Mouse (Mus musculus) limb, embryonic 11.5 days (tissue): Measurements from ENCODE around the gene Cd200r3. TPM values are rescaled to one million over a fixed set of nuclear protein-coding genes. Genes with fewer than 3 reads are reported as not detected.

Source experiments
- ATAC-seq: fragments of 200-750 bp; cut with Nextera tagmentation; 2 replicates; pipeline ENCODE4 v1.8.0; 2017; ENCODE audit warnings: low read depth; ENCODE audit not compliant: insufficient number of reproducible peaks, low FRiP score, low TSS enrichment
- DNase-seq: peaks from one replicate; pipeline ENCODE4 v3.0.0-alpha.2; 2015; ENCODE audit warnings: low spot score
- H3K27ac ChIP-seq: fragments of 300-500 bp; sonication (generic); replicated peaks from 2 replicates; pipeline ENCODE4 v1.5.1; 2014; ENCODE audit warnings: low read depth, mild to moderate bottlenecking, low read length
- H3K27me3 ChIP-seq: fragments of 300-500 bp; sonication (generic); 2 replicates; pipeline ENCODE4 v1.6.1; 2014; ENCODE audit warnings: mild to moderate bottlenecking, low read length, mixed read lengths; ENCODE audit not compliant: control insufficient read depth, insufficient read depth
- H3K36me3 ChIP-seq: fragments of 300-500 bp; sonication (generic); 2 replicates; pipeline ENCODE4 v1.6.1; 2014; ENCODE audit warnings: mild to moderate bottlenecking, low read length, moderate library complexity, mixed read lengths; ENCODE audit not compliant: control insufficient read depth, insufficient read depth
- H3K4me1 ChIP-seq: fragments of 300-500 bp; sonication (generic); 2 replicates; pipeline ENCODE4 v1.6.1; 2014; ENCODE audit warnings: low read length, mixed read lengths; ENCODE audit not compliant: control insufficient read depth, insufficient read depth
- H3K4me2 ChIP-seq: fragments of 300-500 bp; sonication (generic); 2 replicates; pipeline ENCODE4 v1.6.1; 2014; ENCODE audit warnings: low read depth, mild to moderate bottlenecking, moderate library complexity; ENCODE audit not compliant: severe bottlenecking
- H3K4me3 ChIP-seq: fragments of 300-500 bp; sonication (generic); 2 replicates; pipeline ENCODE4 v1.5.1; 2014; ENCODE audit warnings: low read depth, low read length
- H3K9ac ChIP-seq: fragments of 300-500 bp; sonication (generic); 2 replicates; pipeline ENCODE4 v1.6.1; 2014; ENCODE audit warnings: mild to moderate bottlenecking, low read length
- H3K9me3 ChIP-seq: fragments of 300-500 bp; sonication (generic); 2 replicates; pipeline ENCODE4 v1.6.1; 2016; ENCODE audit warnings: low read length; ENCODE audit not compliant: control insufficient read depth
- WGBS: fragments of 180-500 bp; shearing (Covaris S2); extraction: QIAGEN DNeasy Blood & Tissue Kit; methylation state at CpG from one replicate; pipeline ENCODE4 v1.1.7; 2014; 5-methylcytosine and 5-hydroxymethylcytosine counted together
- polyA plus RNA-seq: library from polyadenylated mRNA; unstranded; fragments of >200 nt; fragmentation: Nextera tagmentation; extraction: Ambion mirVana; gene quantifications from 2 replicates; pipeline ENCODE4 v1.2.1, GENCODE M21; 2014

Cd200r3 gene
- polyA plus RNA-seq, 1 experiment from 2014 or later = not detected

- Histone ChIP-seq H3K4me1 (no peaks in the 10 kb centered on the region), H3K9ac (no peak overlapping the region), H3K9me3 (no peaks in the 10 kb centered on the region), H3K27ac (no peak overlapping the region), H3K36me3 (no peaks in the 10 kb centered on the region), H3K4me2 (no peak overlapping the region), H3K27me3 (no peaks in the 10 kb centered on the region), H3K4me3 (no peak overlapping the region)
- WGBS = 36% methylated on average over 3 of the region's 3 CpGs
- ATAC-seq (no peak), DNase-seq (no peak)
Observed at GRCm38 (mm10) chr16:45016488-45016887, 73.0 kb downstream of the Cd200r3 start.

- Histone ChIP-seq H3K4me2 (no peak overlapping the region), H3K9ac (no peak overlapping the region), H3K4me1 (no peaks in the 10 kb centered on the region), H3K4me3 (no peak overlapping the region), H3K27ac (no peak overlapping the region), H3K36me3 (no peaks in the 10 kb centered on the region), H3K9me3 (no peaks in the 10 kb centered on the region), H3K27me3 (no peaks in the 10 kb centered on the region)
- DNase-seq = no peak
- 90% methylated on average over 2 of the region's 2 CpGs for WGBS
- ATAC-seq = no peak
Observed at GRCm38 (mm10) chr16:45018868-45019267, 75.4 kb downstream of the Cd200r3 start.

DNA sequence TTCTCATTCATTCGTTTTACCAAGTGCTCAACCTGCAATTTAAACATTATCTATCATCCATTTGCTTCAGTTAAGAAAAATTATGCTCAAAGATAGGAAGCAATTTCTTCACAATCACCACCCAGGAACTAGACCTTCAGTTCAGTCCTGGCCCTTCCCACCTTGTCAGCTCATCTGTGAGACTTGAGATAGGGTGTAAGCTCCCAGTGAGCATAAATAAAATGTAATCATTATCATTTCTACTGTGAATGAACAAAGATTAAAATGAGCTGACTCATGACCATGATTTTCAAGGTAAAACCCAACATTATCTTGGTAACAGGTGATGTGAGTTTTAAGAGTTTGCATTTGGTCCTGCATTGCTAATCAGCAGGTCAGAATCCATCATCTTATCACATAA lies 76.6 kb downstream of the Cd200r3 start:
- H3K36me3 ChIP-seq = no peaks in the 10 kb centered on the region
- 75% methylated on average over 1 of the region's 1 CpGs for WGBS
- ATAC-seq = no peak

DNA sequence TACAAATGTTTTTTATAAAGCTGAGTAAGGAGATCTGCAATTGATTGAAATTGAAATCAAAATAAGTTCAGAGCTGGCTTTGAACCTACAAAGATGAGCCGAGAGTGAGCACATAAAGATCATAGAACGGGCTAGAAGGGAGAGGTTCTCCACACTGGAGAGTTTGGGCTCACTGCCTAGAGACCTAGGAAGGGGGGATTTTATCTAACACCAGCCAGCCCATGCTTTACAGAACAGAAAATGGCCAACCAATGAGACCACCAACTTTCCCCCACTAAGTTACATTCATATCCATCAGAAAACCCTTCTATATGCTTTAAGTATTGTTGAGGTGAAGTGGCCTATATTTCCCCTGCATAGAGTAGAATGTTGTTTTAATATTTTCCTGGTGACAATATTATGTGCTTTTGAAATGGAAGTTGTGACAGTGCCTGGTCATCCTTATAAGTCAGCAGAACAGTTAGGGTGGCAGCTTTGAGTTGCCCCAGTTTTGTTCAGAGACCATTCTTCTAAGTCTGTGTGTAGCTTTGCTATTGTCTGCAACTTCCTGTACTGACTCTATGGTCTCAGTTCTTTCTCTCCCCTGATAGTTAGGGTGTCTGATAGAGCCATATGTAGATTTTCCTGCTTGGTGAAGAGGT lies 77.3 kb downstream of the Cd200r3 start:
- H3K4me3 ChIP-seq = no peak overlapping the region
- H3K36me3 ChIP-seq = no peaks in the 10 kb centered on the region
- ATAC-seq = no peak
- no peaks in the 10 kb centered on the region for H3K4me1 ChIP-seq
- no peak overlapping the region for H3K27ac ChIP-seq
- no peaks in the 10 kb centered on the region for H3K9me3 ChIP-seq
- 86% methylated on average over 2 of the region's 2 CpGs for WGBS
- H3K27me3 ChIP-seq = no peaks in the 10 kb centered on the region
- DNase-seq = no peak
- no peak overlapping the region for H3K4me2 ChIP-seq
- no peak overlapping the region for H3K9ac ChIP-seq

More for the DNA sequence above, 76.6 kb downstream of the Cd200r3 start:
- Histone ChIP-seq H3K9me3 (no peaks in the 10 kb centered on the region), H3K4me3 (no peak overlapping the region), H3K27me3 (no peaks in the 10 kb centered on the region), H3K4me2 (no peak overlapping the region), H3K4me1 (no peaks in the 10 kb centered on the region), H3K9ac (no peak overlapping the region), H3K27ac (no peak overlapping the region)
- no peak for DNase-seq

GRCm38 (mm10) chr16:45021443-45021842 lies 78.0 kb downstream of the Cd200r3 start:
- ATAC-seq = no peak
- H3K36me3 ChIP-seq = no peaks in the 10 kb centered on the region
- H3K4me1 ChIP-seq = no peaks in the 10 kb centered on the region
- H3K9ac ChIP-seq = no peak overlapping the region
- no peak overlapping the region for H3K4me2 ChIP-seq
- no peak for DNase-seq
- H3K4me3 ChIP-seq = no peak overlapping the region
- H3K9me3 ChIP-seq = no peaks in the 10 kb centered on the region
- H3K27me3 ChIP-seq = no peaks in the 10 kb centered on the region
- H3K27ac ChIP-seq = no peak overlapping the region

DNA sequence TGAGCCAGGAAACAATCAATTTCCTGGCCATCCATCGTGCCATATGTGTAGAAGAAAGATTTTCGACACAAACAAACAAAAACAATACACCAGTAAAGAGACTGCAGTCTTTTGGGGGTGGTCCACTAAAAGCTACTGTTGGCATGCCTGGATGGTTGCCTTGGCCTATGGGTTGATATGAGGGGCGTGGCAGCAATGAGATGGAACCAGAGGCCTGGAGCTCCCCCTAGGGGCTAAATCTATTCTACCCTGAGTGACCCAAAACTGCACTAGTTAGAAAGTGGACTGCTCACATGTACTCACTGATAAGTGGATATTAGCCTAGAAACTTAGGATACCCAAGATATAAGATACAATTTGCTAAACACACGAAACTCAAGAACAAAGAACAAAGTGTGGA lies 80.4 kb downstream of the Cd200r3 start:
- H3K4me2 ChIP-seq = no peak overlapping the region
- no peaks in the 10 kb centered on the region for H3K9me3 ChIP-seq
- no peaks in the 10 kb centered on the region for H3K27me3 ChIP-seq
- H3K36me3 ChIP-seq = no peaks in the 10 kb centered on the region
- no peak overlapping the region for H3K27ac ChIP-seq
- DNase-seq = peak; percentile 33
- H3K4me3 ChIP-seq = no peak overlapping the region
- no peaks in the 10 kb centered on the region for H3K4me1 ChIP-seq
- no peak overlapping the region for H3K9ac ChIP-seq
- no peak for ATAC-seq
- 69% methylated on average over 4 of the region's 4 CpGs for WGBS

DNA sequence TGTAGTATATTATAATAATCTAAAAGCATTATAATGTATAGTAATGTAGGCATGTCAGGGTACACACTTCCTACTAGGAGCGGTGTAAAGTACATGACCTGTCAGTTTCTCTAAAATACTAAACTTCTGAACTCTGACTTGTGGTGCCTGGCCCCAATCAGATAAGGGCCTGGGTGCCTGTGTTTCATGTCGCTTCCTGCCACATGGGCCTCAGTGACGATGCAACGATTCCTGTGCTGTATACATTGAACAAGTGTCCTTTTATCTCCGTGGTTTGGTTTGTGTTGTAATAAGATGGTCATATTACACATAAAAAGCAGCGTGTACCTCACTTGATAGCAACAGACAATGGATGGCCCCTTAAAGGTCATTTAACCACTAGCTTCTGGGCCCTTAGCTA lies 81.8 kb downstream of the Cd200r3 start:
- no peak for ATAC-seq
- no peak overlapping the region for H3K9ac ChIP-seq
- WGBS = 79% methylated on average over 6 of the region's 6 CpGs

GRCm38 (mm10) chr16:45029080-45029479 lies 85.6 kb downstream of the Cd200r3 start:
- Histone ChIP-seq H3K27ac (no peak overlapping the region), H3K9ac (no peak overlapping the region), H3K36me3 (no peaks in the 10 kb centered on the region), H3K4me3 (no peak overlapping the region), H3K4me2 (no peak overlapping the region), H3K27me3 (no peaks in the 10 kb centered on the region), H3K4me1 (no peaks in the 10 kb centered on the region), H3K9me3 (no peaks in the 10 kb centered on the region)
- 93% methylated on average over 5 of the region's 5 CpGs for WGBS
- ATAC-seq (no peak), DNase-seq (no peak)

More for the DNA sequence above, 81.8 kb downstream of the Cd200r3 start:
- no peak overlapping the region for H3K27ac ChIP-seq
- H3K4me1 ChIP-seq = no peaks in the 10 kb centered on the region
- H3K9me3 ChIP-seq = no peaks in the 10 kb centered on the region
- no peak overlapping the region for H3K4me2 ChIP-seq
- DNase-seq = no peak
- H3K4me3 ChIP-seq = no peak overlapping the region
- H3K27me3 ChIP-seq = no peaks in the 10 kb centered on the region
- H3K36me3 ChIP-seq = no peaks in the 10 kb centered on the region

GRCm38 (mm10) chr16:45029493-45029892 lies 86.0 kb downstream of the Cd200r3 start:
- Histone ChIP-seq H3K9me3 (no peaks in the 10 kb centered on the region), H3K4me1 (no peaks in the 10 kb centered on the region), H3K4me3 (no peak overlapping the region), H3K36me3 (no peaks in the 10 kb centered on the region), H3K4me2 (no peak overlapping the region), H3K27ac (no peak overlapping the region), H3K9ac (no peak overlapping the region), H3K27me3 (no peaks in the 10 kb centered on the region)
- ATAC-seq (no peak), DNase-seq (no peak)
- 90% methylated on average over 1 of the region's 1 CpGs for WGBS
